Mouse (Mus musculus): ENCODE results near the gene Serpina10. TPM values are rescaled to one million over a fixed set of nuclear protein-coding genes. Genes with fewer than 3 reads are reported as not detected.

The Serpina10 gene
- polyA plus RNA-seq, 1 experiment from 2014 or later: 0.21 TPM

DNA sequence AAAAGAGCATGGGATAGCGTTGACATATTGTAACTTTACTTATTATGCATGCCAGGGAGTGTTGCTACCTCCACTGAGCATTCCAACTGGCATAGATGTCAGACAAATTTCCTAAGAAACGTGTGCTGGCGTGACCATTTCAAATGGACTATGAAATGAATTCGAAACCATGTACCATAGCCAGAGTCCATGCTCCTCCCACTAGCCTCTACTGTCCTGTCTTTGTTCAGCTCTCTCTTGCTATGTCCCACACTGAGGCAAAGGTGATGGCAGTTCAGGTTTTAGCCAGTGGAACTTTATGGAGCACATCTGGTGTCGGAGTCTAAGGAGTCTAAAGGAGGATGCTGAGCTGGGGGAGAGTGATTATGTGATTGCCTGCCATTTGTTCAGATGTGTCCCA is 28.8 kb upstream of the Serpina10 start:
- no peaks in the 10 kb centered on the region for H3K27me3 ChIP-seq (ENCODE audit: control insufficient read depth, insufficient read depth, low read length)
- H3K4me2 ChIP-seq: no peak overlapping the region
- no peak overlapping the region for H3K27ac ChIP-seq (ENCODE audit: low read depth, low read length)
- H3K9ac ChIP-seq (ENCODE audit: low read depth, low read length): no peak overlapping the region
- no peak for ATAC-seq (replicated peaks; ENCODE audit: insufficient number of reproducible peaks, low FRiP score, low TSS enrichment)
- 84% methylated on average over 5 of the region's 5 CpGs for WGBS (ENCODE audit: insufficient replicate concordance)
- no peaks in the 10 kb centered on the region for H3K36me3 ChIP-seq (ENCODE audit: control insufficient read depth, insufficient read depth, low read length)
- H3K4me1 ChIP-seq (ENCODE audit: control insufficient read depth, insufficient read depth, low read length): no peaks in the 10 kb centered on the region
- H3K4me3 ChIP-seq (ENCODE audit: low read depth, low read length): no peak overlapping the region
- H3K9me3 ChIP-seq (replicated peaks; ENCODE audit: control insufficient read depth, low read length): no peaks in the 10 kb centered on the region

GRCm38 (mm10) chr12:103659171-103659570 is 27.9 kb upstream of the Serpina10 start:
- no peak for ATAC-seq (replicated peaks; ENCODE audit: insufficient number of reproducible peaks, low FRiP score, low TSS enrichment)
- H3K9me3 ChIP-seq (replicated peaks; ENCODE audit: control insufficient read depth, low read length): no peaks in the 10 kb centered on the region
- 74% methylated on average over 2 of the region's 2 CpGs for WGBS (ENCODE audit: insufficient replicate concordance)
- H3K27ac ChIP-seq (ENCODE audit: low read depth, low read length): no peak overlapping the region
- no peak overlapping the region for H3K4me3 ChIP-seq (ENCODE audit: low read depth, low read length)
- no peak overlapping the region for H3K9ac ChIP-seq (ENCODE audit: low read depth, low read length)
- H3K27me3 ChIP-seq (ENCODE audit: control insufficient read depth, insufficient read depth, low read length): no peaks in the 10 kb centered on the region
- no peaks in the 10 kb centered on the region for H3K4me1 ChIP-seq (ENCODE audit: control insufficient read depth, insufficient read depth, low read length)
- no peaks in the 10 kb centered on the region for H3K36me3 ChIP-seq (ENCODE audit: control insufficient read depth, insufficient read depth, low read length)
- H3K4me2 ChIP-seq: no peak overlapping the region

GRCm38 (mm10) chr12:103657991-103658390 is 26.7 kb upstream of the Serpina10 start:
- no peaks in the 10 kb centered on the region for H3K27me3 ChIP-seq (ENCODE audit: control insufficient read depth, insufficient read depth, low read length)
- WGBS (ENCODE audit: insufficient replicate concordance): 74% methylated on average over 10 of the region's 10 CpGs
- no peaks in the 10 kb centered on the region for H3K36me3 ChIP-seq (ENCODE audit: control insufficient read depth, insufficient read depth, low read length)
- H3K9me3 ChIP-seq (replicated peaks; ENCODE audit: control insufficient read depth, low read length): no peaks in the 10 kb centered on the region
- no peak overlapping the region for H3K4me3 ChIP-seq (ENCODE audit: low read depth, low read length)
- H3K27ac ChIP-seq (ENCODE audit: low read depth, low read length): no peak overlapping the region
- H3K9ac ChIP-seq (ENCODE audit: low read depth, low read length): no peak overlapping the region
- ATAC-seq (replicated peaks; ENCODE audit: insufficient number of reproducible peaks, low FRiP score, low TSS enrichment): no peak
- no peak overlapping the region for H3K4me2 ChIP-seq
- H3K4me1 ChIP-seq (ENCODE audit: control insufficient read depth, insufficient read depth, low read length): no peaks in the 10 kb centered on the region

DNA sequence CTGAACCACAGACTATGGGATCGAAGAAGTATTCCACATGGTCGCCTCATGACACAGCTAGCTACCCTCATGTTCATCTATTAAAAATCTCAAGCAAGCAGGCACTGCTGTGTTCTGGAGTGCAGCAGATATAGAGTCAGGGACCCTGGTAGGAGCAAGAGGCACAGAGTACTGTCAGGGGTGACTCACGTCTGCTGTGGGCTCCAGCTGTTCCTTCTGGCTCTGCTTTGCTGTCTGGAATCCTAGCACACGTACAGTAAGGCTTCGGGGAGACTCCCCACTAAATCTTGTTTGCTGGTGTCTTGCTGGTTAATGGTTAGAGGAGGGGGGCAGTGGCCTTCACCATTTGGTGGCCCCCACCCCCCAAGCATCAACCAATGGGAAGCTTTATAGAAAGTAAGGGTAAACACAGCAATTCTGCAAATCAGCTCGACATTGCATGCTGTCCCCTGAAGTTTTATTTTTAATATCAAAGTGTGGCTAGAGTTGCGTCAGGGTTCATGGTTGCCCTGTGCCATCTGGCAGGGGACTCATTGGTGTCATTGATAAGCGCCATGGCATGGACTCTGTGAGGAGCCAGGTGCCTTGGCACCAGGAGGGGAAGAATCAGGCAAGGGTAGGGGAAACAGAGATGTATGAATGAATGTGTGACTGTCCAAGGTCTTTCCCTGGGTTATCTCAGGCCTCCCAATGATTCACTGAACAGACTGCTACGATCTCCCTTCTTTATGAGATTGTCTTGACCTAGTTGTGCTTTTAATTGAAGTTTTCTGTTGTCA is 25.8 kb upstream of the Serpina10 start, which contains the start of gene Serpina6:
Gene Serpina6, minus strand, starts transcription at position 365 of the 779 bp plus-strand sequence.
- ATAC-seq (replicated peaks; ENCODE audit: insufficient number of reproducible peaks, low FRiP score, low TSS enrichment): no peak
- 70% methylated on average over 9 of the region's 9 CpGs for WGBS (ENCODE audit: insufficient replicate concordance)
- no peak within 1 kb of the TSS for H3K27ac ChIP-seq (ENCODE audit: low read depth, low read length)

GRCm38 (mm10) chr12:103655123-103656044 is 24.1 kb upstream of the Serpina10 start:
- Histone ChIP-seq H3K27ac (ENCODE audit: low read depth, low read length) (no peak overlapping the region), H3K27me3 (ENCODE audit: control insufficient read depth, insufficient read depth, low read length) (no peaks in the 10 kb centered on the region), H3K4me2 (no peak overlapping the region), H3K36me3 (ENCODE audit: control insufficient read depth, insufficient read depth, low read length) (no peaks in the 10 kb centered on the region), H3K4me3 (ENCODE audit: low read depth, low read length) (no peak overlapping the region), H3K9me3 (replicated peaks; ENCODE audit: control insufficient read depth, low read length) (no peaks in the 10 kb centered on the region), H3K9ac (ENCODE audit: low read depth, low read length) (no peak overlapping the region), H3K4me1 (ENCODE audit: control insufficient read depth, insufficient read depth, low read length) (no peaks in the 10 kb centered on the region)
- WGBS (ENCODE audit: insufficient replicate concordance): 74% methylated on average over 7 of the region's 7 CpGs
- no peak for ATAC-seq (replicated peaks; ENCODE audit: insufficient number of reproducible peaks, low FRiP score, low TSS enrichment)

More for the DNA sequence above, 25.8 kb upstream of the Serpina10 start, which contains the start of gene Serpina6:
- Histone ChIP-seq H3K36me3 (ENCODE audit: control insufficient read depth, insufficient read depth, low read length) (no peaks in the 10 kb centered on the region), H3K27me3 (ENCODE audit: control insufficient read depth, insufficient read depth, low read length) (no peaks in the 10 kb centered on the region), H3K4me3 (ENCODE audit: low read depth, low read length) (no peak within 1 kb of the TSS), H3K9ac (ENCODE audit: low read depth, low read length) (no peak within 1 kb of the TSS), H3K4me2 (no peak within 1 kb of the TSS), H3K4me1 (ENCODE audit: control insufficient read depth, insufficient read depth, low read length) (no peaks in the 10 kb centered on the region), H3K9me3 (replicated peaks; ENCODE audit: control insufficient read depth, low read length) (no peaks in the 10 kb centered on the region)

DNA sequence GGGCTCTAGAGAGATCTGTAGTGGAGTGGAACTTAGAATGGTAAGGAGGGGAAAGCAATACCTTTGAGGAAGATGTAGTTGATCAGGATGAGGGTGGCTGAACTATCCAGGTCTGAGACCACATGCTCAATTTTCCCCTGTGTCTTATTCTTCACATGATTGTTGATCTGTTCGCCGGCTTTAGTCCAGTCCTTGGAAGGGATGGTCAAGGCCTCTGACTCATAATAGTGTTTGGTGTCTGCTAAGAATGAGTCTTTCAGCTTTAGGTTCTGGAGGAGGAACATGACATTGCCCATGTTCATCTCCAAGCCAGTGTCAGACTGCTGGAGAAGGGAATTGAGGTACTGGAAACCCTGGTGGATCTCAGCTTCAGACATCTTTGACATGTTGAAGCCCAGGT is 22.6 kb upstream of the Serpina10 start:
- no peaks in the 10 kb centered on the region for H3K36me3 ChIP-seq (ENCODE audit: control insufficient read depth, insufficient read depth, low read length)
- H3K9me3 ChIP-seq (replicated peaks; ENCODE audit: control insufficient read depth, low read length): no peaks in the 10 kb centered on the region
- no peak overlapping the region for H3K4me2 ChIP-seq
- no peak overlapping the region for H3K27ac ChIP-seq (ENCODE audit: low read depth, low read length)
- 96% methylated on average over 2 of the region's 2 CpGs for WGBS (ENCODE audit: insufficient replicate concordance)
- no peak overlapping the region for H3K4me3 ChIP-seq (ENCODE audit: low read depth, low read length)
- H3K27me3 ChIP-seq (ENCODE audit: control insufficient read depth, insufficient read depth, low read length): no peaks in the 10 kb centered on the region
- ATAC-seq (replicated peaks; ENCODE audit: insufficient number of reproducible peaks, low FRiP score, low TSS enrichment): no peak
- no peak overlapping the region for H3K9ac ChIP-seq (ENCODE audit: low read depth, low read length)
- no peaks in the 10 kb centered on the region for H3K4me1 ChIP-seq (ENCODE audit: control insufficient read depth, insufficient read depth, low read length)

DNA sequence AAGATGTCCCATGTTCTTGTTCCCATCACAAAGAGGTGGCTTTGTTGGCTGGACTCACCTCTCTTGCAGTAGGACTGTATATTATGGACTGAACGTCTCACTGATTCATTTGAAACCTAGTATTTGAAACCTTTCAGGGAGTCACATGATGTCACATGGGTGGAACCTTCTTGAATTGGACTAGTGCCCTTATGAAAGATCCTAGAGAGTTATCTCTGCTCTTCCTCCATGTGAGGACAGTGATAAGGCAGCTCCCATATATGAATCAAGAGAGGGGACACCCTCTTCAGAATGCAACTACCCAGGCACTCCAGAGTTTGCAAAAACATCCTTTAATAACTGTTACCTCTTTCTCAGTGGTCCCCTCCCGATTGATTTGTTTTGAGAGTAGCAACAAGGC is 15.1 kb upstream of the Serpina10 start:
- Histone ChIP-seq H3K36me3 (ENCODE audit: control insufficient read depth, insufficient read depth, low read length) (no peaks in the 10 kb centered on the region), H3K9me3 (replicated peaks; ENCODE audit: control insufficient read depth, low read length) (no peaks in the 10 kb centered on the region), H3K4me2 (no peak overlapping the region), H3K27ac (ENCODE audit: low read depth, low read length) (no peak overlapping the region), H3K4me3 (ENCODE audit: low read depth, low read length) (no peak overlapping the region), H3K4me1 (ENCODE audit: control insufficient read depth, insufficient read depth, low read length) (no peaks in the 10 kb centered on the region), H3K27me3 (ENCODE audit: control insufficient read depth, insufficient read depth, low read length) (no peaks in the 10 kb centered on the region), H3K9ac (ENCODE audit: low read depth, low read length) (no peak overlapping the region)
- 71% methylated on average over 2 of the region's 2 CpGs for WGBS (ENCODE audit: insufficient replicate concordance)
- no peak for ATAC-seq (replicated peaks; ENCODE audit: insufficient number of reproducible peaks, low FRiP score, low TSS enrichment)

- Histone ChIP-seq H3K4me2 (no peak overlapping the region), H3K27ac (ENCODE audit: low read depth, low read length) (no peak overlapping the region), H3K36me3 (ENCODE audit: control insufficient read depth, insufficient read depth, low read length) (no peaks in the 10 kb centered on the region), H3K4me1 (ENCODE audit: control insufficient read depth, insufficient read depth, low read length) (no peaks in the 10 kb centered on the region), H3K4me3 (ENCODE audit: low read depth, low read length) (no peak overlapping the region), H3K9ac (ENCODE audit: low read depth, low read length) (no peak overlapping the region), H3K27me3 (ENCODE audit: control insufficient read depth, insufficient read depth, low read length) (no peaks in the 10 kb centered on the region), H3K9me3 (replicated peaks; ENCODE audit: control insufficient read depth, low read length) (no peaks in the 10 kb centered on the region)
- ATAC-seq (replicated peaks; ENCODE audit: insufficient number of reproducible peaks, low FRiP score, low TSS enrichment): no peak
- WGBS (ENCODE audit: insufficient replicate concordance): 33% methylated on average over 5 of the region's 5 CpGs
These were observed 13.4 kb upstream of the Serpina10 start for GRCm38 (mm10) chr12:103644601-103645000.
